Mouse (Mus musculus) embryo, embryonic 10 days (tissue): Measurements from ENCODE around the gene Ppard.
"Not testable (repeated sequence)": the region's sequence is repeated elsewhere in the genome, so short reads cannot be mapped to it uniquely, and the experiment has no call there.

Experiments used
- DNase-seq: peaks from one replicate; pipeline ENCODE4 v3.0.0-alpha.2; 2015; ENCODE audit warnings: low spot score

The Ppard gene

GRCm38 (mm10) chr17:28315611-28316160 lies 83.2 kb downstream of the Ppard start:
- DNase-seq = no peak

GRCm38 (mm10) chr17:28316476-28316875 lies 84.0 kb downstream of the Ppard start:
- DNase-seq = no peak

GRCm38 (mm10) chr17:28317091-28317490 lies 84.6 kb downstream of the Ppard start:
- DNase-seq = no peak

GRCm38 (mm10) chr17:28317725-28318124 lies 85.2 kb downstream of the Ppard start:
- no peak for DNase-seq

- DNase-seq = no peak
Observed at GRCm38 (mm10) chr17:28321700-28322099, 89.2 kb downstream of the Ppard start.

- no peak for DNase-seq
Observed at GRCm38 (mm10) chr17:28323786-28324185, 91.3 kb downstream of the Ppard start.

GRCm38 (mm10) chr17:28324416-28324815 lies 91.9 kb downstream of the Ppard start:
- not testable (repeated sequence) for DNase-seq

- DNase-seq = no peak
Observed at GRCm38 (mm10) chr17:28325751-28326150, 93.3 kb downstream of the Ppard start.

GRCm38 (mm10) chr17:28326951-28327350 lies 94.5 kb downstream of the Ppard start:
- no peak for DNase-seq

- peak; percentile 82 for DNase-seq
Observed at GRCm38 (mm10) chr17:28327673-28328325, 95.3 kb downstream of the Ppard start.

- DNase-seq = peak; percentile 97
Observed at GRCm38 (mm10) chr17:28328366-28328928, 95.9 kb downstream of the Ppard start, which contains the start of gene Rpl10a. Gene Rpl10a (plus strand): TSS chr17:28328471.

GRCm38 (mm10) chr17:28328946-28329345 lies 96.4 kb downstream of the Ppard start:
- no peak for DNase-seq

GRCm38 (mm10) chr17:28329503-28330231 lies 97.2 kb downstream of the Ppard start:
- no peak for DNase-seq

- DNase-seq = no peak
Observed at GRCm38 (mm10) chr17:28330232-28330546, 97.7 kb downstream of the Ppard start.

GRCm38 (mm10) chr17:28330590-28330989 lies 98.1 kb downstream of the Ppard start:
- DNase-seq = not testable (repeated sequence)

- peak; percentile 44 for DNase-seq
Observed at GRCm38 (mm10) chr17:28331241-28332112, 99.0 kb downstream of the Ppard start.

- DNase-seq = peak; percentile 25
Observed at GRCm38 (mm10) chr17:28332113-28332914, 99.8 kb downstream of the Ppard start.

- peak; percentile 58 for DNase-seq
Observed at GRCm38 (mm10) chr17:28332915-28333546, 100.5 kb downstream of the Ppard start.

GRCm38 (mm10) chr17:28335267-28335666 lies 102.8 kb downstream of the Ppard start:
- DNase-seq = no peak

GRCm38 (mm10) chr17:28337547-28337946 lies 105.0 kb downstream of the Ppard start:
- DNase-seq = no peak

GRCm38 (mm10) chr17:28340578-28340977 lies 108.1 kb downstream of the Ppard start:
- no peak for DNase-seq
